Mouse (Mus musculus) embryonic facial prominence, embryonic 12.5 days (tissue): ENCODE results near the gene Map3k4. TPM values are rescaled to one million over a fixed set of nuclear protein-coding genes. Genes with fewer than 3 reads are reported as not detected.

Experiments used
- ATAC-seq: fragments of 200-750 bp; cut with Nextera tagmentation; 2 replicates; pipeline ENCODE4 v1.8.0; 2017; ENCODE audit not compliant: insufficient number of reproducible peaks, insufficient read depth, low FRiP score, low TSS enrichment
- H3K27ac ChIP-seq: fragments of 300-500 bp; sonication (generic); 2 replicates; pipeline ENCODE4 v1.5.1; 2016; ENCODE audit warnings: mild to moderate bottlenecking
- H3K27me3 ChIP-seq: fragments of 300-500 bp; sonication (generic); 2 replicates; pipeline ENCODE4 v1.6.1; 2016; ENCODE audit warnings: mild to moderate bottlenecking, moderate library complexity
- H3K36me3 ChIP-seq: fragments of 300-500 bp; sonication (generic); 2 replicates; pipeline ENCODE4 v1.6.1; 2016; ENCODE audit warnings: mild to moderate bottlenecking
- H3K4me1 ChIP-seq: fragments of 300-500 bp; sonication (generic); 2 replicates; pipeline ENCODE4 v1.6.1; 2016
- H3K4me2 ChIP-seq: fragments of 300-500 bp; sonication (generic); replicated peaks from 2 replicates; pipeline ENCODE4 v1.6.1; 2016; ENCODE audit warnings: mild to moderate bottlenecking, moderate library complexity
- H3K4me3 ChIP-seq: fragments of 300-500 bp; sonication (generic); 2 replicates; pipeline ENCODE4 v1.5.1; 2016; ENCODE audit warnings: mild to moderate bottlenecking
- H3K9ac ChIP-seq: fragments of 300-500 bp; sonication (generic); 2 replicates; pipeline ENCODE4 v1.6.1; 2016; ENCODE audit warnings: mild to moderate bottlenecking, moderate library complexity
- H3K9me3 ChIP-seq: fragments of 300-500 bp; sonication (generic); 2 replicates; pipeline ENCODE4 v1.6.1; 2016; ENCODE audit warnings: mild to moderate bottlenecking, moderate library complexity
- WGBS: fragments of 180-500 bp; shearing (Covaris S2); methylation state at CpG from one replicate; pipeline ENCODE4 v1.1.7; 2016; 5-methylcytosine and 5-hydroxymethylcytosine counted together
- polyA plus RNA-seq: library from polyadenylated mRNA; unstranded; fragments of >200 nt; fragmentation: Nextera tagmentation; extraction: Ambion mirVana; gene quantifications from 2 replicates; pipeline ENCODE4 v1.2.1, GENCODE M21; 2016

The Map3k4 gene
- polyA plus RNA-seq, 1 experiment from 2014 or later, result 60.5 TPM

DNA sequence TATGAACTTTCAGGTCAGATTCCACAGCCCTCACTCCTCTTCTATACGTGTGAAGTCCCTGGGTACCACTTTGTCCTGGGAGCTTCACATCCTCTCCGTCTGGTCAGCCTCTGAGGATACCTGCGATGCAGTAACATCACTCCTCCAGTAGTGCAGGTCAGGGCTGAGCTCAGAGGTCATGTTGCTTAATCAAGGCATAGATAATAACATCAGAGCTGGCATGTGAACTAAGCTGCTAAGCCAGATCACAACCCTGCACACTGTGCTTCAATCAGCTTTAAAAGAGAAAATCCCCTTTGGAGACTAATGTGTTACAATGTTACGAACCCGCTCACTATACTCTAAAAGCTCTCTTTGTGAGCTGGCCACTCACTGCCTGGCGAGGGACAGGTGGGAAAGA, 16.5 kb upstream of the Map3k4 start:
- ATAC-seq, result no peak
- no peak overlapping the region for H3K27ac ChIP-seq
- no peak overlapping the region for H3K4me2 ChIP-seq
- no peaks in the 10 kb centered on the region for H3K27me3 ChIP-seq
- no peaks in the 10 kb centered on the region for H3K36me3 ChIP-seq
- H3K9ac ChIP-seq, result no peak overlapping the region
- no peaks in the 10 kb centered on the region for H3K4me1 ChIP-seq
- WGBS, result 60% methylated on average over 6 of the region's 6 CpGs
- H3K4me3 ChIP-seq, result no peak overlapping the region
- no peaks in the 10 kb centered on the region for H3K9me3 ChIP-seq

DNA sequence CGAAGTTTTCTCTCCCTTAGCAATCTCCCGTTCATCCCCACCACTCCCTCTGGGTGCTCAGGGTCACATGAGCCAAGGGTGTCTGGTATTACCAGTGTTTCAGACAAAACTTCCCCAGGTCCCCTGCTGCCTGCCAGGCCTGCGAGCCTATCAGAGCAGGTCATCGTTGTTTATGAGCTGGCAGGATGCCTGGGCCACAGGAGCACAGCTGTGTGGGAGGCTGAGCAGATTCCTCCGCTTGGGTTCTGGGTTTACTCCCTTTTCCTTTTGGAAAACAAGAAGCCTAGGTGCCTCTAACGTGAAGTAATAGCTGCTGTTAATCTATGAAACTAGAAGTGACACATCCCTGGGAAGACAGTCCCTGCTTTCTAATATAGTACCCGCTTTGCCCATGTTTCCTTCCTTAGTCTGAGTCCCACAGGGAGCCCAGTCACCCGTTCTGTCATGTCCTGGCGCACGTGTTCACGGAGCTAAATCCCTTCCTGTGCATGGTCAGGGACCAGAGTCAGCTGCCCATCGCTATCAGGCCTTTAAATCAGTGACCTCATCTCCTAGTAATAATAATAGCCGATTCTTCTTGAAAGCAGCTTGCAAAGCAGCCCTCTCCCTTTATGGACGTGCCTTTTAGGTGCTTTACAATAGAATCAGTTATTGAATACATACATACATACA, 9.4 kb upstream of the Map3k4 start:
- H3K27ac ChIP-seq, result no peak overlapping the region
- peak; percentile 67 for ATAC-seq
- H3K9me3 ChIP-seq, result no peaks in the 10 kb centered on the region
- H3K27me3 ChIP-seq, result no peaks in the 10 kb centered on the region
- H3K36me3 ChIP-seq, result no peaks in the 10 kb centered on the region
- H3K9ac ChIP-seq, result no peak overlapping the region
- H3K4me3 ChIP-seq, result no peak overlapping the region
- no peak overlapping the region for H3K4me2 ChIP-seq
- H3K4me1 ChIP-seq, result peaks cover 12% of the 10 kb centered on the region; the same call in 1 of the 2 replicates
- WGBS, result 31% methylated on average over 14 of the region's 14 CpGs

DNA sequence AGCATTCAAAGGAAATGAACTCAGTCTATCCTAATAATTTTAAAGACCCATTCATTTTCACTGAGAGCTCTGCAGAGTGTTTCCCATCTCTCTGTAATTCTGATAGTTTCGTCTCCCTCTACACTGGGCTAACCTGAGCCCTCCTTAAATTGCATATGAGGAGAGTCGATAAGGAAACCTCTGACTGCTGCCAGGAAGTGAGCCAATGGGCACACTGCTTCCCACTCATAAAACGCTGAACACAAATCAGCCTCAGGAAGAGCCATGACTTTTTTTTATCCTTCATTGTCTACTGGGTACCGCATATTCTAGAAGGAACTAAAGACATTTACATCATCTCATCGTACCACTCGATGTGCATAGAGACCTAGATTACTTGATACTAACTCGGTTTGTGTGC, 1.2 kb upstream of the Map3k4 start:
- Histone ChIP-seq H3K4me2 (no peak overlapping the region), H3K4me3 (no peak overlapping the region), H3K27me3 (no peaks in the 10 kb centered on the region), H3K9me3 (no peaks in the 10 kb centered on the region), H3K27ac (no peak overlapping the region), H3K4me1 (peaks cover 11% of the 10 kb centered on the region), H3K36me3 (no peaks in the 10 kb centered on the region), H3K9ac (no peak overlapping the region)
- ATAC-seq, result no peak
- 89% methylated on average over 7 of the region's 7 CpGs for WGBS

DNA sequence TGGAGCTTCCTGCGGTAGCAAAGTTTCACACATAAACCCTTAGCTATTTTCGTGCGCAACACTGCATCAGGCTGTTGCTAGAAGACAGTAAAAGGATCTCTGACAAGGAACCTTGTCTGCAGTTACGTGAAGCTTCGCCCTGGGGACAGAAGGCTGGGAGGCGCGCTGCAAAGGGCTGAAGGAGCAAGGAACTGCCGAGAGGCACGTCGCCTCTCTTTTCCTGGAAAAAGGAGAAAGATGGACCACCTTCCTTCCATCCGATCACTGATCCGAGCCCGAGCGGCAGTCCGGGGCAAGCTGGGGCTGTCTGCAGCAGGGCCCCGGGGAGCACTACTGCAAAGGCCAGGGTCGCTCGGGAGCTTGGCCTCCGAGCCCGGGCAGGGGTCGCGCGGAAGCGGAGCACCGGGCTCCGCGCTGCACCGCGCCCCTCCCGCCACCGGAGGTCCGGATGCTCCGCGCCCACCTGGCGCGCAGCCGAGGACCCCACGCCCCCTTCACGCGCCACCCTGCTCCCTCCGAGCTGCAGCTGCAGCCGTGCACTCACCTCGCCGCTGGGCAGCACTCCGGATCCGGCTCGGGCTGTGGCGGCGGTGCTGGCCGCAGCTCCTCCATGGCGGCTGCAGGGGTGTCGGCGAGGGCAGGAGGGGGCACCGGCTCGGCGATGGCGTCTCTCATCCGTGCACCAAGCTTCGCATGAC, 493 bp downstream of the Map3k4 start:
- Histone ChIP-seq H3K4me2 (peak overlapping the region; percentile 67), H3K9me3 (no peaks in the 10 kb centered on the region)
- peak; percentile 78 for ATAC-seq

DNA sequence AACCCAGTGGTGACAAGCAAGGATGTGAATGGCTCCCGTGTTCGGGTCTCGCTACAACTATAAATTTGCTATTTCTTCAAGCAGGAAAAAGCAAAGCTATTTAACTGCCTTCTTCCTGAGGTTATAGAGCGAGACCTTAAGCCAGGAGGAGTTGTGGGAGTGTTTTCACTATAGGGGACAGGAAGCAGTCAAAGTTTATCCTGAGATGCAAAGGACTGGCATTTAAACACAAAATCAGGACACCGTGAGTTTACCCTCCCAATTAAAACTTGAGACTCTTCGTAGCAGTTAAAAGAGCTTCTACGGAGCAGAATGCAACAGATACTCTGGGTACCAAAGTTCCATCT, 1.0 kb downstream of the Map3k4 start:
- peaks cover 11% of the 10 kb centered on the region for H3K4me1 ChIP-seq
- peak overlapping the region; percentile 67 for H3K4me2 ChIP-seq
- 4% methylated on average over 7 of the region's 7 CpGs for WGBS
- H3K27me3 ChIP-seq, result no peaks in the 10 kb centered on the region
- peak overlapping the region; percentile 67 for H3K4me3 ChIP-seq
- peak overlapping the region; percentile 72 for H3K9ac ChIP-seq
- no peaks in the 10 kb centered on the region for H3K36me3 ChIP-seq
- H3K27ac ChIP-seq, result peak overlapping the region; percentile 95
- no peak for ATAC-seq
- H3K9me3 ChIP-seq, result no peaks in the 10 kb centered on the region

More for the DNA sequence above, 493 bp downstream of the Map3k4 start:
- H3K4me1 ChIP-seq, result peaks cover 11% of the 10 kb centered on the region
- WGBS, result under 1% methylated on average over 59 of the region's 59 CpGs
- H3K27ac ChIP-seq, result peak overlapping the region; percentile 95
- peak overlapping the region; percentile 67 for H3K4me3 ChIP-seq
- H3K9ac ChIP-seq, result peak overlapping the region; percentile 72
- H3K27me3 ChIP-seq, result no peaks in the 10 kb centered on the region
- H3K36me3 ChIP-seq, result no peaks in the 10 kb centered on the region

DNA sequence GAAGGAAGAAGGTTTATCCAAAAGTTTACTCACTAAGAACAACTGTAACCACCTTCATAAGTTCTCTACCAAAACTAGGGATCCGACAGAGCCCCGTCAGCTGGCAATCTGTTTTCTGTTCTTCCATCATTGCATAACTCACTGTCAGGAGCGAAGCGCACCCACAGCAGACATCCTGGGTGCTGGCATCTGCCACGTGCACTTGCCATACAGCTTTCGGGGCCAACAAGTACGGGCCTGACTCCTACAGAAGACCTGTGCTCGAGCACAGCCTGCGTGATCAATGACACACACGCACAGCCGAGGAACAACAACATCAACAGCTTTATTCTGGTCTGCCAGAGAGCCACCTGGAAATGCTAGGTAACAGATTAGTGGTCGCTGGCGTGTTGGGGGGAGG, 2.3 kb downstream of the Map3k4 start:
- no peaks in the 10 kb centered on the region for H3K9me3 ChIP-seq
- no peak overlapping the region for H3K27ac ChIP-seq
- H3K4me2 ChIP-seq, result no peak overlapping the region
- no peak overlapping the region for H3K9ac ChIP-seq
- H3K27me3 ChIP-seq, result no peaks in the 10 kb centered on the region
- WGBS, result 86% methylated on average over 13 of the region's 13 CpGs
- peaks cover 11% of the 10 kb centered on the region for H3K4me1 ChIP-seq
- no peaks in the 10 kb centered on the region for H3K36me3 ChIP-seq
- no peak overlapping the region for H3K4me3 ChIP-seq
- ATAC-seq, result no peak

DNA sequence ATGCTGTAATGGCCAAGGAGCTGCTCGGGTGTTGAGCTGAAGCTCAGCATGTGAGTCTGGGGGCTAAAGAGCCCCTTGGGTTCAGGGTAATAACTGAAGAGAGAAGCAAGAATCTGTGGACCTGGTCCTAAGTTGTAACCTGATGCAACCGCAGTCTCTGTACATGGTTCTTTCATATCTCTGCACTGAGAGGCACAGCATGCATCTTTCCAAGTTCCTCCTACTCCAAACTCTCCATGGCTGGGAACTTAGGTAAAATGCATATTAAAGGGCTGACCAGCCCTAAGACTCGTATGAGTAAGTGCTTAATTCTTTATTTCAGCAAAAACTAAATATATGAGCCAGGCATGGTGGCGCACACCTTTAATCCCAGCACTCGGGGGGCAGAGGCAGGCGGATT, 6.3 kb downstream of the Map3k4 start:
- Histone ChIP-seq H3K27ac (no peak overlapping the region), H3K4me1 (peaks cover 20% of the 10 kb centered on the region), H3K36me3 (no peaks in the 10 kb centered on the region), H3K27me3 (no peaks in the 10 kb centered on the region), H3K4me3 (no peak overlapping the region), H3K9me3 (no peaks in the 10 kb centered on the region), H3K9ac (no peak overlapping the region), H3K4me2 (no peak overlapping the region)
- no peak for ATAC-seq
- 89% methylated on average over 6 of the region's 6 CpGs for WGBS

DNA sequence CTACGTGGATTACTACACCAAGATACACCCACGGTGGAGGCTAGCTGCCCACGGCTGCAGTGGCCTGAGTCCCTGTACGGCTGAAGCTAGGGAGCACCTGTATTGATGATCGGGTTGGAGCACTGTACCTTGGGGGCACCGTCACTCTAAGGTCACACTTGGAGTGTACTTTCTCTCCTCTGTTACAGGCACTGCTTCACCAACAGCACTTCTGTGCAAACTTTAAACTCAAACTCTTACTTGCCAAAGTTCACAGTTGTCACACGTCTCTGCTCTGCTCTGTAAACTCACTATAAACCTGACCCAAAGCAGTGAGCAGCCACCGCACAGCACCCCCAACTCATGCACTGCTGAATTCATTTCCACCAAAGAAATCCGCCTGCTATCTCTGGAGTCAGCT, 9.1 kb downstream of the Map3k4 start:
- H3K9ac ChIP-seq, result no peak overlapping the region
- no peaks in the 10 kb centered on the region for H3K36me3 ChIP-seq
- WGBS, result 91% methylated on average over 9 of the region's 9 CpGs
- no peaks in the 10 kb centered on the region for H3K27me3 ChIP-seq
- no peak for ATAC-seq
- H3K27ac ChIP-seq, result no peak overlapping the region
- peaks cover 19% of the 10 kb centered on the region for H3K4me1 ChIP-seq
- H3K4me3 ChIP-seq, result no peak overlapping the region
- no peak overlapping the region for H3K4me2 ChIP-seq
- H3K9me3 ChIP-seq, result no peaks in the 10 kb centered on the region

DNA sequence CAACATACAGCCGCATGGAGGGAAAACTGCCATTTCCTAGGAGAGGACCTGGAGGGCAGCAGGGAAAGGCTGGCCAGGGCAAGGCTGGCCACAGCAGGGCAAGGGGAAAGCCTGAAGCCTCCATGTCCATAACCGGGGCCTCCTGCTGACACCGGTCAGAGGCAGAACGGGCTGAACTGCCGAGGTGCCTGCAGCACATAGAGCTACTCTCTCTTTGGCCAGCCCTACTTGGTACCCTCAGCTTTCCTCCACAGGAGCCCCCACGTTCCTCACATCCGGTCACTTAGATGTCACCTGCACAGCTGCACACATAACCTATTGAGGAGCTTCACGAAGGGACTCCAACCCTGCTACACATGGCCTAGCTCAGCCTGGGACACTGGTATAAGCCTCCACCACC, 9.5 kb downstream of the Map3k4 start:
- H3K27me3 ChIP-seq, result no peaks in the 10 kb centered on the region
- H3K4me3 ChIP-seq, result no peak overlapping the region
- no peaks in the 10 kb centered on the region for H3K36me3 ChIP-seq
- H3K9me3 ChIP-seq, result no peaks in the 10 kb centered on the region
- peaks cover 22% of the 10 kb centered on the region for H3K4me1 ChIP-seq
- ATAC-seq, result no peak
- WGBS, result 85% methylated on average over 8 of the region's 8 CpGs
- no peak overlapping the region for H3K4me2 ChIP-seq
- H3K9ac ChIP-seq, result no peak overlapping the region
- H3K27ac ChIP-seq, result no peak overlapping the region

DNA sequence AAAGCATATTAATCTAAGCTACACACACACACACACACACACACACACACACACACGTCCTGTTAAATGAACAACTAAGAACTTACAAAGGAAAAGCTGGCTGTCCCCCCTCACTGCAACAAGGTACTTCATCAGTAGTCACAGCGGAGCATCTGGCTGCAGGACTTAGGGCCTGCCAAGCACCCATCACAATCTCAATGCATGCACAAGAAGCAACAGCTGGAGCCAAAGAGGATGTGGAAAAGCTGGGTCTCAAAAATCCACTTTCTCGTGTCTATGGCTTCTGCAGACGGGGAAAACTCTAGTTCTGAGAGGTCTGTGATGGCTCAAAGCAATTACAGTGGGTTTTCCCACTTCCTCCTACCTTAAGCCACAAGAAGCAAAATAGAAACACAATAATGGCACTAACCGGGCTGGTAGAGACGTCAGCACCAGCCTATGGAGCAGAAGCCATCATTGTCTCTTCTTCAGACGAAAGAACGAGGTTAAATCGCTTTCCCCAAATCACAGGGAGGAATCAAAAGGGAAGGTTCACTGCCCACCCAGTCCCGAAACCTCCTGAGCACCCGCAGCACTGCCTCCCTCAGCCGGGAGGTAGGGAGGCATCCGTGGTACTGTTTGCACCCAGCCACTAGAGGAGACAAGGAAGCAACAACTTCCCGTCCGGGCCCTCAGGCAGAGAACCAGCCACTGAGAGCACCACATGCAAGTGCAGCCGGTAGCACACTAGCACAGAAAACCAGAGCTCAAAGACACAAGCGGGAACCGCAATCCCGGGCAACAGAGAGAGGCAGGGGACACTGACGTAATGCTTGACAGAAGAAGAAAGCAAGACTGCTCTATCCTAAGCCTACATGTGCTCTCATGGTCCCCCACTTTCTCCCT, 11.1 kb downstream of the Map3k4 start:
- peaks cover 22% of the 10 kb centered on the region for H3K4me1 ChIP-seq
- H3K9ac ChIP-seq, result no peak overlapping the region
- WGBS, result 73% methylated on average over 20 of the region's 20 CpGs
- no peaks in the 10 kb centered on the region for H3K36me3 ChIP-seq
- no peak overlapping the region for H3K4me3 ChIP-seq
- no peak overlapping the region for H3K4me2 ChIP-seq
- H3K9me3 ChIP-seq, result no peaks in the 10 kb centered on the region
- H3K27me3 ChIP-seq, result no peaks in the 10 kb centered on the region
- no peak overlapping the region for H3K27ac ChIP-seq
- no peak for ATAC-seq

DNA sequence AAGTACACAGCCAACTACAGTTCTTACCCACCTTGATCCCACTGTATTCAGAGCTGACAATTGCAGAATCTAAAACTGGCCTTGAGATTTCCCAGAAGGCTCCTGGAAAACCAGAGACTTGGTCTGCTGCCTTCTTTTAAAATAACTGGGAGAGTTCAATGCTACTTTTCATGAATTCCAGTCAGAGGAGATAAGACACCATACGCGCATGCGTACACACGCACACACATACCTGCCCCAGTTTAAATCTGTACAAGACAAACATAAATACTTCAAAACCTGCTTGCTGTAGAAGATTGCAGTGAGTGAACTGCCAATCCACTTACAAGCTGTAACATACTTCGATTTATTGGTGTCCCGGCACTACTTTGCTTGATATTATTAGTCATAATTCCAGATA, 13.9 kb downstream of the Map3k4 start:
- no peak overlapping the region for H3K27ac ChIP-seq
- no peak for ATAC-seq
- H3K27me3 ChIP-seq, result no peaks in the 10 kb centered on the region
- WGBS, result 93% methylated on average over 6 of the region's 6 CpGs
- H3K36me3 ChIP-seq, result no peaks in the 10 kb centered on the region
- no peak overlapping the region for H3K9ac ChIP-seq
- H3K9me3 ChIP-seq, result no peaks in the 10 kb centered on the region
- no peak overlapping the region for H3K4me3 ChIP-seq
- H3K4me1 ChIP-seq, result peaks cover 40% of the 10 kb centered on the region
- no peak overlapping the region for H3K4me2 ChIP-seq
